Mouse (Mus musculus) embryonic facial prominence, embryonic 15.5 days (tissue): ENCODE measurements around the gene Zfp689. TPM values are rescaled to one million over a fixed set of nuclear protein-coding genes. Genes with fewer than 3 reads are reported as not detected.
"Not testable (repeated sequence)": the region's sequence is repeated elsewhere in the genome, so short reads cannot be mapped to it uniquely, and the experiment has no call there.

ENCODE experiments used
- ATAC-seq: fragments of 200-750 bp; cut with Nextera tagmentation; 2 replicates; pipeline ENCODE4 v1.8.0; 2017; ENCODE audit warnings: low read depth, moderate TSS enrichment; ENCODE audit not compliant: insufficient number of reproducible peaks, low FRiP score, low TSS enrichment
- H3K27ac ChIP-seq: fragments of 300-500 bp; sonication (generic); replicated peaks from 2 replicates; pipeline ENCODE4 v1.5.1; 2015; ENCODE audit warnings: mild to moderate bottlenecking, inconsistent platforms
- H3K27me3 ChIP-seq: fragments of 300-500 bp; sonication (generic); 2 replicates; pipeline ENCODE4 v1.6.1; 2015; ENCODE audit warnings: inconsistent platforms
- H3K36me3 ChIP-seq: fragments of 300-500 bp; sonication (generic); 2 replicates; pipeline ENCODE4 v1.6.1; 2015; ENCODE audit warnings: mild to moderate bottlenecking, inconsistent platforms
- H3K4me1 ChIP-seq: fragments of 300-500 bp; sonication (generic); 2 replicates; pipeline ENCODE4 v1.6.1; 2015; ENCODE audit warnings: inconsistent platforms
- H3K4me2 ChIP-seq: fragments of 300-500 bp; sonication (generic); replicated peaks from 2 replicates; pipeline ENCODE4 v1.6.1; 2015; ENCODE audit warnings: mild to moderate bottlenecking, inconsistent platforms
- H3K4me3 ChIP-seq: fragments of 300-500 bp; sonication (generic); replicated peaks from 2 replicates; pipeline ENCODE4 v1.5.1; 2015; ENCODE audit warnings: mild to moderate bottlenecking, inconsistent platforms
- H3K9ac ChIP-seq: fragments of 300-500 bp; sonication (generic); 2 replicates; pipeline ENCODE4 v1.6.1; 2015; ENCODE audit warnings: inconsistent platforms
- H3K9me3 ChIP-seq: fragments of 300-500 bp; sonication (generic); replicated peaks from 2 replicates; pipeline ENCODE4 v1.6.1; 2016; ENCODE audit warnings: inconsistent platforms
- WGBS: fragments of 180-500 bp; shearing (Covaris S2); methylation state at CpG from one replicate; pipeline ENCODE4 v1.1.7; 2015; 5-methylcytosine and 5-hydroxymethylcytosine counted together
- polyA plus RNA-seq: library from polyadenylated mRNA; unstranded; fragments of >200 nt; fragmentation: Nextera tagmentation; extraction: Ambion mirVana; gene quantifications from 2 replicates; pipeline ENCODE4 v1.2.1, GENCODE M21; 2015

Gene Zfp689
- 8.0 and 8.8 TPM in 2 replicates for polyA plus RNA-seq

GRCm38 (mm10) chr7:127448521-127449300 is at the start of gene Zfp689:
Gene Zfp689, minus strand, starts transcription at chr7:127449158.
- H3K9me3 ChIP-seq, result no peaks in the 10 kb centered on the region
- H3K4me1 ChIP-seq, result peaks cover 26% of the 10 kb centered on the region
- H3K9ac ChIP-seq, result peak within 1 kb of the TSS; percentile 77
- no peaks in the 10 kb centered on the region for H3K27me3 ChIP-seq
- WGBS, result under 1% methylated on average over 54 of the region's 54 CpGs
- H3K4me3 ChIP-seq, result peak within 1 kb of the TSS; percentile 68
- ATAC-seq, result peak; percentile 89
- H3K4me2 ChIP-seq, result peak within 1 kb of the TSS; percentile 63
- peaks cover 38% of the 10 kb centered on the region for H3K36me3 ChIP-seq
- H3K27ac ChIP-seq, result peak within 1 kb of the TSS; percentile 91

DNA sequence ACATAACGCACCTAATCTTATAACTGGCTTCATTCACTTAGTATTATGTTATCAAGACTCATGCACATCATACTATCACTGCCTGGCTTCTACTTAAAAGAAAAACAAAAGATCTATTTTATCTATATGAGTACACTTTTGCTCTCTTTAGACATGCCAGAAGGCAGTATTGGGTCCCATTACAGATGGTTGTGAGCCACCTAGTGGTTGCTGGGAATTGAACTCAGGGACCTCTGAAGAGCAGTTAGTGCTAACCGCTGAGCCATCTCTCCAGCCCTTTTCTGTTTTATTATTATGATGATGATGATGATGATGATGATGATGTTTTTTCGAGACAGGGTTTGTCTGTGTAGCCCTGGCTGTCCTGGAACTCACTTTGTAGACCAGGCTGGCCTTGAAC is 49.4 kb upstream of the Zfp689 start:
- 45% methylated on average over 3 of the region's 3 CpGs for WGBS

GRCm38 (mm10) chr7:127497382-127497781 is 48.4 kb upstream of the Zfp689 start:
- Histone ChIP-seq H3K4me3 (no peak overlapping the region), H3K9ac (no peak overlapping the region), H3K4me2 (no peak overlapping the region), H3K9me3 (no peaks in the 10 kb centered on the region), H3K4me1 (no peaks in the 10 kb centered on the region), H3K36me3 (peaks cover 2% of the 10 kb centered on the region; the same call in 1 of the 2 replicates), H3K27me3 (no peaks in the 10 kb centered on the region), H3K27ac (no peak overlapping the region)
- WGBS, result 88% methylated on average over 2 of the region's 2 CpGs
- ATAC-seq, result no peak

More for the DNA sequence above, 49.4 kb upstream of the Zfp689 start:
- Histone ChIP-seq H3K4me2 (no peak overlapping the region), H3K27ac (no peak overlapping the region), H3K9ac (no peak overlapping the region), H3K36me3 (no peaks in the 10 kb centered on the region), H3K4me1 (no peaks in the 10 kb centered on the region), H3K4me3 (no peak overlapping the region), H3K9me3 (no peaks in the 10 kb centered on the region), H3K27me3 (no peaks in the 10 kb centered on the region)
- no peak for ATAC-seq

- ATAC-seq, result 0 out of 2 replicates have a peak, but pooled peaks have one; percentile 24
- Histone ChIP-seq H3K9me3 (no peaks in the 10 kb centered on the region), H3K9ac (no peak overlapping the region), H3K27me3 (no peaks in the 10 kb centered on the region), H3K4me3 (no peak overlapping the region), H3K4me1 (no peaks in the 10 kb centered on the region), H3K36me3 (peaks cover 30% of the 10 kb centered on the region), H3K4me2 (no peak overlapping the region), H3K27ac (no peak overlapping the region)
These were observed 45.7 kb upstream of the Zfp689 start for GRCm38 (mm10) chr7:127494648-127495047.

GRCm38 (mm10) chr7:127491846-127492245 is 42.9 kb upstream of the Zfp689 start:
- Histone ChIP-seq H3K9me3 (no peaks in the 10 kb centered on the region), H3K27ac (no peak overlapping the region), H3K4me3 (no peak overlapping the region), H3K27me3 (no peaks in the 10 kb centered on the region), H3K9ac (no peak overlapping the region), H3K36me3 (peaks cover 56% of the 10 kb centered on the region), H3K4me1 (no peaks in the 10 kb centered on the region), H3K4me2 (no peak overlapping the region)
- WGBS, result 81% methylated on average over 3 of the region's 3 CpGs
- no peak for ATAC-seq

DNA sequence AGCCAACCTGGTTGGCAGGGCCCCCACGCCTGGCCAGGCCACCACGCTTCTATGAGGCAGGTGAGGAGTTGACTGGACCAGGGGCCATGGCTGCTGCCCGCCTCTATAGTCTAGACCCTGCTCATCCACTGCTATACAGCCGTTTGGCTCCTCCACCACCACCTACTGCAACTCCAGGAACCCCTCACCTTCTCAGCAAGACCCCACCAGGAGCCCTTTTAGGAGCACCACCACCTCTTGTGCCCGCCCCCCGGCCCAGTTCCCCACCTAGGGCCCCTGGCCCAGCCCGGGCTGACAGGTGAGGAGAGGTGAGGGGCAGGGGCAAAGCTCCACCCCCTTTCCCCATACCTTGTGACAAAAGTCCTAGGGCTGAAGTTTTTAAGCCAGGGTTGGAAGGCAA is 41.0 kb upstream of the Zfp689 start:
- H3K4me1 ChIP-seq, result no peaks in the 10 kb centered on the region
- ATAC-seq, result no peak
- H3K27me3 ChIP-seq, result no peaks in the 10 kb centered on the region
- H3K4me2 ChIP-seq, result no peak overlapping the region
- H3K9me3 ChIP-seq, result no peaks in the 10 kb centered on the region
- 94% methylated on average over 7 of the region's 7 CpGs for whole genome bisulfite sequencing
- H3K27ac ChIP-seq, result no peak overlapping the region
- H3K4me3 ChIP-seq, result no peak overlapping the region
- H3K9ac ChIP-seq, result no peak overlapping the region
- peaks cover 74% of the 10 kb centered on the region for H3K36me3 ChIP-seq

DNA sequence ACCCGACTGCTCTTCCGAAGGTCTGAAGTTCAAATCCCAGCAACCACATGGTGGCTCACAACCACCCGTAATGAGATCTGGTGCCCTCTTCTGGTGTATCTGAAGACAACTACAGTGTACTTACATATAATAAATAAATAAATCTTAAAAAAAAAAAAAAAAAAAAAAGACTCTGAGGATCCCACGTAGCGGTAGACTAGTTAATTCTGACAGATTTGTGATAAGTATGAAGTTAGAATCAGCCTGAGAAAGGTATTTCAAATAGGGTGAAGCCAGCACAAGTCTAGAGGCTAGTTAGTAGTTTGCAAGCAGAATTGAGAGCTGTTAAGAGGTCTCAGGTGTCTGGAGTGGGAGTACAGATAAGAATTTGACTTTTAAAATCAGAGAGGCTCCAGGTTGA is 39.4 kb upstream of the Zfp689 start:
- H3K4me1 ChIP-seq, H3K27ac ChIP-seq, H3K27me3 ChIP-seq, ATAC-seq, H3K4me2 ChIP-seq, H3K9ac ChIP-seq, H3K9me3 ChIP-seq, H3K4me3 ChIP-seq: not testable (repeated sequence)
- H3K36me3 ChIP-seq, result peaks cover 87% of the 10 kb centered on the region
- 81% methylated on average over 4 of the region's 5 CpGs for WGBS

DNA sequence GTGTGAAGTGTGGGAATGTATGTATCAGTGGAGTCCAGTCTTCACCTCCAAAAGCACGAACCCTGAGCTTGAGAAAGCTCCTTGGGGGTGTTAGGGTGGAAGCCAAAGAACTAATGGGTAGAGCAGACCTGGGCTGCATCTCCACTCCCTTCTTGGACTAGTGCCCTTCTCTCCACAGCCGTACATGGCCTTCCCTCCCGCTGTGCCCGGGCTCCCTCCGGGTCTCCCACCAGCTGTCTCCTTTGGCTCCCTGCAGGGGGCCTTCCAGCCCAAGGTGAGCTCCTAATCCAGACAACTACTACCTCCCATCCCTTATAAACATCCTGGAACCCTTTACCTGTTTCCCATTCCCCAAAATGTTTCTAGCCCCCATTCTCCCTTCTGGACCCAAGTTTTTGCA is 36.5 kb upstream of the Zfp689 start:
- ATAC-seq, result no peak
- Histone ChIP-seq H3K9ac (no peak overlapping the region), H3K9me3 (no peaks in the 10 kb centered on the region), H3K4me3 (no peak overlapping the region), H3K36me3 (peaks cover 86% of the 10 kb centered on the region), H3K4me1 (peaks cover 10% of the 10 kb centered on the region), H3K27ac (no peak overlapping the region), H3K27me3 (no peaks in the 10 kb centered on the region), H3K4me2 (no peak overlapping the region)
- 75% methylated on average over 5 of the region's 5 CpGs for WGBS

- Histone ChIP-seq H3K36me3 (peaks cover 48% of the 10 kb centered on the region), H3K4me1 (peaks cover 26% of the 10 kb centered on the region), H3K4me2 (peak overlapping the region; percentile 77), H3K9me3 (no peaks in the 10 kb centered on the region), H3K27me3 (no peaks in the 10 kb centered on the region), H3K4me3 (peak overlapping the region; percentile 99), H3K27ac (no peak overlapping the region), H3K9ac (peak overlapping the region; percentile 96)
- no peak for ATAC-seq
- 46% methylated on average over 2 of the region's 2 CpGs for WGBS
These were observed 31.4 kb upstream of the Zfp689 start for GRCm38 (mm10) chr7:127480321-127480720.

DNA sequence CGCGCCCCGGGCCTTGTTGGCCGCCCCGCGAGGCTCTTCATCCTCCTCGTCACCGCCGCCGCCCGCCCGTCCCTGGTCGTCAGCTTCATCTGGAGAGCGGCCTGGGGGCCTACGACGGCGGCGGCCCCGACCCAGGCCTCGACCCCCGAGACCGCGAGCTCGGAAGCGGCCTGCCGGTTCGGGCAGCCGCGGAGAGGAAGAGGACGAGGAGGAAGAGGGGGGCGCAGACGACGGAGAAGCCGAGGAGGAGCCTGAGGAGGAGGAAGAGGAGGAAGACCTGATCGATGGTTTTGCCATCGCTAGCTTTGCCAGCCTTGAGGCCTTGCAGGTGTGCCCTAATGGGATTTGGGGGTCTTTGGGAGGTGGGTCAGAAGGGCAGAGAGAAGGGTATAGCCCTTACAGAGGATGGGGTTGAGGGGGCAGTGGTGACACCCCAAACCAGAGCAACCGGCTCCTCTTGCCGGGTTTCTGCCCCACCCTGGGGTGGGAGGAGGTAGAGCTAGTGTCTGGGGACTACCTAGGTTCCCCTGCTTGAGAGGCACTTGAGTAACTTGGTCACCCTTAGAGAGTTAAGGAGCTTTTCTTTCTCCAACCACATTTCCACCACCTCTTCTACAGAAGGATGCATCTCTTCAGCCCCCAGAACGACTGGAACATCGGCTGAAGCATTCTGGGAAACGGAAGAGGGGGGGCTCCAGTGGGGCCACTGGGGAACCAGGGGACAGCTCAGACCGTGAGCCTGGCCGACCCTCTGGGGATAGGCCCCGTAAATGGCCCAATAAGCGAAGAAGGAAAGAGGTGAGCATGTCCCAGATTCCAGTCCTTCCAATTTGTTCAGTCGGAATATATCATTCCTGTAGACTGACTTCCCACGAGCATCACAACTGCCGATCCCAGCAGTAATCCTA is 30.6 kb upstream of the Zfp689 start:
- WGBS, result 4% methylated on average over 43 of the region's 48 CpGs
- Histone ChIP-seq H3K4me3 (peak overlapping the region; percentile 99), H3K4me2 (peak overlapping the region; percentile 77), H3K36me3 (peaks cover 48% of the 10 kb centered on the region), H3K27me3 (no peaks in the 10 kb centered on the region), H3K4me1 (peaks cover 26% of the 10 kb centered on the region), H3K27ac (peak overlapping the region; percentile 99), H3K9ac (peak overlapping the region; percentile 96), H3K9me3 (no peaks in the 10 kb centered on the region)
- no peak for ATAC-seq

DNA sequence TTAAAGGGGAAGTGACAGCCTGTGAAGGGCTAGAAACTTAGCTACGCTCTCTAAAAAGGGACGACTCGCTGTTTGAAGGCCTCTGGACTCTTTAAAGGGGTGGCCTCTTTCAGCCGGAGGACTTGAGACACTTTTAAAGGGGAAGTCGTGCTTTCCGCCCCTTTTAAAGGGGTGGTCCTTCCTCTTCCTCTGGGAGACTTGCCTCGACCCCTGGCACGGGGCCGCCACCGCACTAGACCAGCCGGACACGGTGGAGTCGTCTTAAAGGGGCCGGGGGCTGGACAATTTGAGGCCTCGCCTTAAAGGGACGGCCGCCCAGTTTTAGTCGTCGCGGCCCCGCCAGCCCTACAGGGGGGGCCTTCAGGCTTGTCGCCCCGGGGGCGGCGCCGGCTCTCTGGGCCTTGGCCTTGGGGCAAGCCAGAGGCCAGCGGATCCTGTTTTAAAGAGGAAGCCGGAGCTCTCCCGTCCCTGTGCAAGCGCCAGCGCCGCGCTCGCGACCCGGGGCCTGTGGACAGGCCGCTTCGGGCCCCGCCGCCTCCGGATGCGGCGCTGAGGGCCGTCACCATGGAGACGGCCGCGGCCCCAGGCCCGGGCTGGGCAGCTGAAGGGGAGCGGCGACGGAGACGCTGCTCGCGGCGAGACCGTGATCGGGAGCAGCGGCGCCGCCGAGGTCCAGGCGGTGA is 29.8 kb upstream of the Zfp689 start, which contains the start of gene Fbrs:
Fbrs (plus strand) TSS at position 565 of the 683 bp plus-strand sequence.
- Histone ChIP-seq H3K4me3 (peak within 1 kb of the TSS; percentile 99), H3K27me3 (no peaks in the 10 kb centered on the region), H3K9me3 (no peaks in the 10 kb centered on the region), H3K4me1 (peaks cover 26% of the 10 kb centered on the region), H3K9ac (peak within 1 kb of the TSS; percentile 96), H3K27ac (peak within 1 kb of the TSS; percentile 99), H3K4me2 (peak within 1 kb of the TSS; percentile 77), H3K36me3 (peaks cover 47% of the 10 kb centered on the region)
- WGBS, result under 1% methylated on average over 56 of the region's 62 CpGs
- peak; percentile 83 for ATAC-seq
